Mouse (Mus musculus): ENCODE results near the gene Arid3a.

Gene Arid3a

DNA sequence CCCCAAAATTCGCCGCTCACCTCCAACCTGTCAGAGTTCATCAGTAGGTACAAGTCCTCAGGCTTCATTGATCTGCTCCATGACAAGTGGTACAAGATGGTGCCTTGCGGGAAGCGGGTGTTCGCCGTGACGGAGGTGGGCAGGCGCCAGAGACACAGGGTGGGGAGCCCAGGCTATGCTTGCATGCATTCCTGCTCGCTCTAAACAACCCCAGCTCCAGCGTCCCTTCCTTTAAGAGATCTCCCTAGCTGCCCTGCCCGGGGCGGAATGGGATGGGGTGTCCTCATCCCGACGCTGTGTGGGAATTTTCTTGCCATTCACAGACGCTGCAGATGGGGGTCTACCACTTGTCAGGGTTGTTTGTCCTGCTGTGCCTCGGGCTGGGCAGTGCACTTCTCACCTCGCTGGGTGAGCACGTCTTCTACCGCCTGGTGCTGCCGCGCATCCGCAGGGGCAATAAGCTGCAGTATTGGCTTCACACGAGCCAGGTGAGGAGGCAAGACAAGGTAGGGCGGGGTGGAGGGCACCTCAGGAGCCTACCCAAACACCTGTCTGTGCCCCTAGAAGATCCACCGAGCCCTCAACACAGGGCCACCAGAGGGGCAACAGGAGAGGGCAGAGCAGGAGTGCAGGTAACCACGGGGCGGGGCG lies 49.4 kb downstream of the Arid3a start:
- DNase-seq (ENCODE audit: low read depth, low spot score) = no peak

DNA sequence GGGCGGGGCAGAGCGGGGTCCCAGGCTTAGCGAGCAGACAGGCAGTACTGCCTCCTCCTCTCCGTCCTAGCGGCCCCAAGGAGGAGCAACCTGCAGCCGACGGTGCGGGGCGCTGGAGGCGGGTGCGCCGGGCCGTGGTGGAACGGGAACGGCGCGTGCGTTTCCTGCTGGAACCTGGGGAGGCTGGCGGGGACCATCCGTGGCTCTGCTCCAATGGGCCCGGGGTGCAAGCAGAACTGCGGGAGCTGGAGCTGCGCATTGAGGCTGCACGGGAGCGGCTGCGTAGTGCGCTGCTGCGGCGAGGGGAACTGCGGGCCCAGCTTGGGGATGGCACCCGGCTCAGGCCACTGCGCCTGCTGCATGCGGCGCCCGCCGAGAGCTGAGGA lies 49.9 kb downstream of the Arid3a start:
- no peak for DNase-seq (ENCODE audit: low read depth, low spot score)

DNA sequence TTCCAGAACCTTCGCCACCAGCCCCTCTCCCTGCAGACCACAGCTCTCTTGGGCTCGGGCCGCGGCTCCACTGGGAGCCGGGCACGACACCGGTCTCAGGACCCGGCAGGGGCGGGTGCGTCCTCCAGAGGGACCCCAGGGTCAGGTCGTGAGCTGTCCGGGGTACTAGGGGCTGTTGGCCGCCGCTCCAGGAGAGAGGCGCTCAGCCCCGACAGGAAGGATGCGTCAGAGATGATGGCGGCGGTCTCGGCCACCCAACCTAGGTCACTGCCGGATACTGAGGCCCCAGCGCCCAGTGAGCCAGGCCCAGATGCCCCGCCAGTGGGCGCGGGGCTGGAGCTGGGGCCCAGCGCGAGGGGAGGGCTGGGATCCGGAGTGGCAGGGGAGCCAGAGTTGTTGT lies 50.5 kb downstream of the Arid3a start:
- DNase-seq (ENCODE audit: low read depth, low spot score) = no peak

DNA sequence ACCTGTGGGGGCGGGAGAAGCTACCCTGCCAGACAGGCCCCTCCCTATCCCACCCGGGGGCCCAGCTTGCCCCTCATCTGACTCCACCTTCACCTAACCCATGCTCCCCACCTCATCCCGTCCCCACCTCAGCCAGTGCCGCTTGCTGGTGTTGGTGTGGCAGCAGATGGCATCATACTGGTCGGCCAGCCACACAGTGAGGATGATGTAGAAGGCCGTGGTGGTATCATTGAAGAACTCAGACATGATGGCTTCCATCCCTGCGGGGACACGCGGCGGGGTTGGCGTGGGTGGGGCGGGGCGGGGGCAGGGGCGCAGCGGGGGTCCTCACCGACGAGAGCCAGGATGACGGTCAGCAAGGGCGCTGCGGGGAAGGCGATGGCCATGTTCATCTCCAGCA lies 51.2 kb downstream of the Arid3a start:
- DNase-seq (ENCODE audit: low read depth, low spot score) = no peak

DNA sequence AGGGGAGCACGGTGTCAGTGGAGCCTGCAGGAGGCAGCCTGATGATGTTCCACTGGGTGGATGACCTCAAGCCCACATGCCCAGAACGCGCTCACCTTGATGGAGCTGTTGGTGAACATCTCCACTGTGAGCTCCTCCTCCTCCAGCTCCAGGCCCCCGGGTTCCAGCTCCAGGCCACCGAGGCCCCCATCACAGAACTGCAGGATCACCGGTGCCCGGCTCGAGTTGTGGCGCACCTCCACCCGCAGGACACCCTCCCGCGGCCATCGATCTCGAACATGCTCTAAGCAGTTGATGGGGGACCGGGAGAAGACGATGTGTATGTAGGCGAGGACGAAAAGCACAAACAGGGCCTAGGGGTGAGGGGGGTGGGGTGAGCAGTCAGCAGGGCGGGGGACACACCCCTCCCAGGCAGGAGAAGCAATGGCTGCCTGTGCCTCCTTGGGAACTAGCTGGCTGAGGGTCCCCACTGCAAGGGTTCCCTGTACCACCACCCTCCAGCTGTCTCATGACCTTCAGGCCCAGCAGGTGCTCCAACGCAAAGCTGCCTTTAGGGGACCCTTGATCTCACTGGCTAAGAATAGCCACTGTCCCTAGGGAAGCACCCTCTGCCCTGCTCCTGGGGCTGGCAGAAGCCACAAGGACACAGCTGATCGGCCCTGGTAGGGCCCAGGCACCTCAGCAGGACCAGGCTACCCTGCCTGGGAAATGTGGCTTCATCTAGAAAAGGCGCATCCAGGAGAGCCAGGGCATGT lies 52.7 kb downstream of the Arid3a start:
- no peak for DNase-seq (ENCODE audit: low read depth, low spot score)

DNA sequence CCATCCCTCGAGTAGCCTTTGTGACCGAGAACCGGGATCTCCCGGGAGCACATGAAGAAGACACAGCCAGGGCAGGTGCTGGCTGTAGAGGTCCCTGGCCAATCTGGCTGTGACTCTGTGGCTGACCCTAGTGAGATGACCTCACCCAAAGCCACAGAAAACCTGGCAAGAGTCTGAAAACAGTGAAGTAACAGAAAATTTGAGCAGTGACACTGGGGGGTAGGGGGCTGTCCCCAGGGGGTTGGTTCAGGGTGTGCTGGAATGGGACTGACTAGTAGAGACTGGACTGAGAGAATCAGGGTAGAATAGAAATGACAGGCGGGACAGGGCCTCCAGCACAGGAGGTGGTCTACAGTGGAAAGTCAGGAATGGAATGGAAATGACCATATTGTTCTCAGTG lies 56.4 kb downstream of the Arid3a start:
- peak; percentile 34 for DNase-seq (ENCODE audit: low read depth, low spot score)

DNA sequence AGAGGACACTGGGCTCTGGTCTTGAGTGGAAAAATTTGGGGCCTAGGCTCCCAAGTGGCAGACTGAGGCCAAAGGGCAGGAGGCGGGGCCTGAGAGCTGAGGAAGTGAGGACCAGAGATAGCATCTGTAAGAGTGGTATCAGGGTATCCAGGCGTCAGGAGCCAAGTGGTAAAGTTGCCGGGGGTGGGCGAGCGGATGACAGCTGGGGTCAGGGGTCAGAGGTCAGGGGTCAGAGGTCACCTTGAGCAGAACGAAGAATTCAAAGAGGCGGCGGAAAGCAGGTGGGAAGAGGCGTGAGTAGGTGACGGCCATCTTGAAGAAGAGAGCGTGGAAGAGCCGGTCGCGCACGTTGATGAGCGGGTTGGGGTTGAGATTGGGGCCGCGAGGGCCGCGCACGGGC lies 56.8 kb downstream of the Arid3a start:
- peak; percentile 87 for DNase-seq (ENCODE audit: low read depth, low spot score)

DNA sequence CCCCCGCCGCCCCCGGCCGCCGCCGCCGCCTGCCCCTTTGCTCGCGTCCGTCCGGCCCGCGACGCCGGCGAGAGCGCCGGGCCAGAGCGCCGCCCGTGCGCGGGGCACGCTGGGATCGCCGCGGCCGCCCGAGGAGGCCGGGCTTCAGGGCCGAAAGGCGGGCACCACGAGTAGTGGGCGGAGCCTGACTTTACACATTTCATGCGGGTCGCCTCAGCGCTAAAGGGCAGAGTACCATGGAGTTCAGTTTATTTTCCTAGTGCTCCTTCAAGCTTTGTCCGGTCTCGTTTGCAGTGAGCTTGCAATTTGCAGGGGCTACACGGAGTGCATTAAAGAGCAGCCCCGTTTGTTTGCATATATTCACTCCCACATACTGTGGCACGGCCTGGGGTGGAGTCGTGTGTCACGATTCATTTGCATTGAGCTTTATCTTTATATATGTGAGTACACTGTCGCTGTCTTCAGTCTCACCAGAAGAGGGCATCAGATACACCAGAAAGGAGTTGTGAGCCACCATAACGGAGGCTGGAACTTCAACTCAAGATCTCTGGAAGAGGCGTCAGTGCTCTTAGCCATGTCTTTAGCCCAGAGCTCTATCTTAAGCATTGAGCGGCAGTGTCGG lies 57.5 kb downstream of the Arid3a start, which contains the start of gene Tmem259:
Gene Tmem259, minus strand, starts transcription at position 136 of the 622 bp plus-strand sequence.
- peak; percentile 95 for DNase-seq (ENCODE audit: low read depth, low spot score)

DNA sequence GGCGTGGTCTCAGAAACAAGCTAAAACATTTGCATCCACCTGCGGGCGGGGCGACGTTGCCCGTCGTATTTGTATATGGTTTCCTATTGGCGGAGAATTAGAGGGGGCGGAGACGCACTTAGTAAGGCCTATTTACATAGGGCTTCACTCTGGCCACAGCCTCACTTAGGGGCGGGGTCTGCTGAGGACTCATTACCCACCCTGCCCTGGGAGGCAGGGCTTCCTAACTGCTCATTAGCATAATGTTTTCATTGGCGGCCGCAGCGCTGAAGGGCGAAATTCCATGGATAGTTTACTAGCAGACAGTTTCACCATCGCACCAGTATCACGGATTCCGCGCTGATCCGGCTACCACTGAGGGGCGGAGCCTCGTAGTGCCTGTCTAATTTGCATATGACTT lies 58.0 kb downstream of the Arid3a start:
- peak; percentile 99 for DNase-seq (ENCODE audit: low read depth, low spot score)

DNA sequence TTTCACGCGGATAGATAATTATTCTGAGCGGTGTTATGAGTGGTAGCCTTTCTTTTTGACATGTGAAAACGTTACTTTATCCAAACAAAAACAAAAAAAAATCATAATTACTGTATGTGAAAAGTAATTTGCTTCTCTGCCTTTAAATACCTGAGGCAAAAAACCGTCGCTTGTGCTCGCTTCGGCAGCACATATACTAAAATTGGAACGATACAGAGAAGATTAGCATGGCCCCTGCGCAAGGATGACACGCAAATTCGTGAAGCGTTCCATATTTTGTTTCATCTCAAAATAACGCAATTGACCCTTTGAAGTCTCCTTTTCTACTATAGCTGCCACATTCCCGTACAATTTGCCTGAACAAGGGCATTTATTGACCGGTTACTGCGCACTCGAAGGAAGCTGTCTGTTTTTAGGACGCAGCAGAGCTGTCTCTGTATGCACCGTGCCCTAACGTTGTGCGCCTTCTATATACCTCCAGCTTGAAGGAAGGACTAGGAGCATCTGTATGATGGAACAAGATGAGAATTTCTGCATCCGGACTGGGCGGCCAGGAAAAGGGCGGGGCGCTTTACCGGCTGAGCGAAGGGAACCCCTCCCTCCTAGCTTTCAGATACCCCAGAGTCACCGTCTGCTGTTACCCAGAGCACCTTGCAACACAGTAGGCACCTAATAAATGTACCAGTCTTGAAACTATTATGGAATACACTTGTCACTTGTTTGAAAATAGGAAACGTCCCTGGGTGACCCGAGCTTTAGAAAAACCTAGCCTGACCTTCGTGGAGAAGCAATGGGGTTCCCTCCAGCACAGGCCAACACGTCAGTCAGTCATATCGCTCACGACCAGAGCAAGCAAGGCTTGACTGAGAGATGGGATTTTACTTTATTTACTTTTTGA lies 58.7 kb downstream of the Arid3a start:
- peak; percentile 88 for DNase-seq (ENCODE audit: low read depth, low spot score)

DNA sequence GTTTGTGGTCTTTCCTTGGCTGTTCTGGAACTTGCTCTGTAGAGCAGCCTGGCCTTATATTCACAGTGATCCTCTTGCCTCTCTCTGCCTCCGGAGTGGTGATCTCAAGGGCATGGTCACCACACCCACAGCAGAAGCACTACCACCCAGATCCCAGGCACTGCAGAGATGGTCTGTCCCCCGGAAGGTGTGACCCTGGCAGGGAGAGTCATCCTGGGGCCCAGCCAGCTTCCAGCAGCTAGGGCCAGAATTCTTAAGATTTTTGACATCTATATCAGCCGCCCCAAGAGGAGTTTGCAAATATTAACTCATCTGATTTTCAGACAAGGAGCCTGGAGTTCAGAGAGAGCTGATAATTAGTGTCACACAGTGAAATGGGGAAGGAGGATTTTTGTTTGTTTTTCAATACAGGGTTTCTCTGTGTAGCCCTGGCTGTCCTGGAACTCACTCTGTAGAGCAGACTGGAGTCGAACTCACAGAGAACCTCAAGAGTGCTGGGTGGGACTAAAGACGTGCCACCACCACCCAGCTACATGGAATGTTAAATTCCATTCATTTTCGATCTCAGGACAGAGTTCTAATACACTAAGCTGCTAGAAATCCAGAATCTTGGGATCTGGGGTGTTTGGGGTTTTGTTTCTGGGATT lies 59.5 kb downstream of the Arid3a start:
- no peak for DNase-seq (ENCODE audit: low read depth, low spot score)

DNA sequence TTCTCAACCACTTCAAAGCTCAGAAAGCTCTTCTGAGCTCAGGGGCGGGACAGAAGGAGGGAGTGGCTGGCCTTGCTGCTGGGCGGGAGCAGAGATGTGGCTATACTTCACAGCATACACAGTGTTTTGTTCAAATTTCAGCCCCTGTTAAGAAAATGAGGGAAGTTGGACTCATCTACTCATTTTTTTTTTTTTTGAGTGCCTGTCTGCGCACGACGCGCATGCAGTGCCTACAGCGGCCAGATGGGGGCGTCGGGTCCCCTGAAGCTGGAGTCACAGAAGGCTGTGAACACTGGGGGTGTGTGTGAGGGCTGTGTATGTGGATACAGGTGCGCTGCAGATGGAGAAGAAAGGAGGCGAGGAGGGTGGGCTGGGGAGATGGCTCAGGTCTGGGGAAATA lies 60.1 kb downstream of the Arid3a start:
- DNase-seq (ENCODE audit: low read depth, low spot score) = peak; percentile 93

DNA sequence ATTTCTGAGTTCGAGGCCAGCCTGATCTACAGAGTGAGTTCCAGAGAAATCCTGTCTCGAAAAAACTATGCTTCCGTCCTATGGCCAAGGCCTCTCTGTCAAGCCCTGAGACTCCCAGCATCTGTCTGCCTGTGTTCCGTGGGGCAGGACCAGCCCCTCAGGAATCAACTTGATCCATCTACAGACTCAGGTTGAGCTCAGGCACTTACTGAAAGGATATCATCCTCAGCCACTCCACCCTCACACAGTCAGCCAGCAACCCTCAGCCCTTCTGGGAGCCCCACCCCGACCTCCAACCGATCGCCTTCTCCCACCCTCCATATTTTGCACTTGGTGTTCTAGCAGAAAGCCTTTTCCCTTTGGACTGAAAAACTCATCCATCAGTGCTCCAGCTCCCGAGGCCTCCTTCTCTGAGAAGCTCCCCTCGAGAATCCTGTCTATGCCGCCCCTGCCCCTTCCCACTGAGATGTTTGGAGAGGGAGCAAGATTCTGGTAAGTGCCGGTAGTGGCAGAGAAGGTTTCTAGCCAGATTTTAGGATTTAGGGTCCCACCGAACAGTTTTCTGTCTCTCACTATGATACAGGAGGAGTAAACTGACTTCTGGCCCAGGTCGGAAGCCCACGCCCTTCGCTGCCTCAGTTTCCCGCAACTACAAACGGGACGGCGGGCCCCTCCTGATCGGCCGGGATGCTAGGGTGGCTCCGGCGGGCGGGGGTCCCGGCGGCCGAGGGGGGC lies 61.1 kb downstream of the Arid3a start:
- DNase-seq (ENCODE audit: low read depth, low spot score) = peak; percentile 35

DNA sequence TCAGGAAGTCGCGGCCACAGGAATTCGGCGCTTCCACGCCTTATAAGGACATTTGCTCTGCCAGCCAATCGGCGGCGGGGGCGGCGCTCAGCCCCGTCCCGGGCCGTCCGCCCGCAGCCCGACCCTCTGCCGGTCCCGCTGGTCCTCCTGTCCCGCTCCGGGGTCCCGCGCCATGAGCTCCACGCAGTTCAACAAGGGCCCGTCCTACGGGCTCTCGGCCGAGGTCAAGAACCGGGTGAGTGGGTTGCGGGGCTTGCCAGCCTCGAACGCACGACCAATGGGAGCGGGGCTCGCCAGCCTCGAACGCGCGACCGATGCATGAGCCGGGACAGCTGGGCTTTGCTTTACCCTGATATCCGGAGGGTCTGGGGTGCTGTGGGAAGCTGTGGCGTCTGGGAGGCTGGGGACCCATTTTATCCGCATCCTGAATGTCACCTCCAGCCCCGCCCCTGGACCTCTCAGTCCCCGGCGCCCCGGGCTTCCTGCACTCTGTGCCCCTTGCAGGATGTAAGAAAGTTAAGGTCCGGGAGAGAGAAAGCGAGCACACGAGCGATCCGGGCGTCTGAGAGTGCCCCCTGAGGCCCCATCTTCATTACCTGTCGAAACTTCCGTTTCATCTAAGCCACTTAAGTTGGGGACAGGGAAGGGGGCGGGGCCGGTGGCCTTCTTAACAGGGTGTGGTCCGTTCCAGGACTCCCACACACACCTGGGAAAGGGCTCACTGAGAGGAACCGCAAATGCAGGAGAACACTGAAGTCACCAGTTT lies 61.8 kb downstream of the Arid3a start, which contains the start of gene Cnn2:
Gene Cnn2, plus strand, starts transcription at position 79 of the 766 bp plus-strand sequence.
- DNase-seq (ENCODE audit: low read depth, low spot score) = peak; percentile 73

DNA sequence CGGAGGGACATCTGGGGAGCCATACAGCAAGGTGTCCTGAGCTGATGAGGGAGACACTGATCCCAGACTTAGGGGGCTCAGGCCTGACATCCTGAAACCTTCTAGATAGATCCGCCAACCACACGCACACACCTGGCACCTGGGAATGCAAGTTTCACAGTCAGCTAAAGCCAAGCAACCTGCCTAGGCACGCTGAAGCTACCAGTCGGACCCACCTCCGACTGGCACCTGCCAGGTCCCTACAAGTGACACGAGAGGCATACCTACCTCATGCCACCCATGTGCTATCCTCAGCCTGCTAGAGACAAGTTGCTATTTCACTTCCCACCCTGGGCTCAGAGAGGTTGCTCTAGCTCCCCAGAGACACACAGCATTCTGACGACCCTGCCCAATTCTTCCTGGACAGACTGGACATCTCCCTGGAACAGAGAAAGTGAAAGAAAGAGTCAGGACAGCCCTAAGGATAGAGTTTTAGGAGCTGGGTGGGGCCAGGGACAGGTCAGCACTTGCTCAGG lies 62.5 kb downstream of the Arid3a start:
- DNase-seq (ENCODE audit: low read depth, low spot score) = no peak

DNA sequence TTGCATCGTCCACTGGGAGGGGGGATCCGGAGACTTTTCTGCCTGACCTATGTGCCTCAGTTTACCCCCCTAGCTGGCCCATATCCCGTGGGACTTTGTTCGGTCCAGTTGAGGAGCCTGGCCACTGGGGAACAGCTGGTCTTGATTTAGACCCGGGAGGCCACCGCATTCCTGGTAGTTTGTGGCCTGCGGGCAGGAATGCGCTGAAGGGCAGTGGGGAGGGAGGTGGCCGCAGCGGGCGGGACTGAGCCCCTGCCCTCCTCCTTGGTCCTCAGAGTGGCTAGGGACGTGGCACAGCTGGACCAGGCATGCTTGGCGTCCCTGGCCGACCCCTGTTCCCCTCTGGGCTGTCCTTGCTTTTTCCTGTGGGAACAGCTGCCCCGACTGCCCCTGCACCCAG lies 63.0 kb downstream of the Arid3a start:
- no peak for DNase-seq (ENCODE audit: low read depth, low spot score)

DNA sequence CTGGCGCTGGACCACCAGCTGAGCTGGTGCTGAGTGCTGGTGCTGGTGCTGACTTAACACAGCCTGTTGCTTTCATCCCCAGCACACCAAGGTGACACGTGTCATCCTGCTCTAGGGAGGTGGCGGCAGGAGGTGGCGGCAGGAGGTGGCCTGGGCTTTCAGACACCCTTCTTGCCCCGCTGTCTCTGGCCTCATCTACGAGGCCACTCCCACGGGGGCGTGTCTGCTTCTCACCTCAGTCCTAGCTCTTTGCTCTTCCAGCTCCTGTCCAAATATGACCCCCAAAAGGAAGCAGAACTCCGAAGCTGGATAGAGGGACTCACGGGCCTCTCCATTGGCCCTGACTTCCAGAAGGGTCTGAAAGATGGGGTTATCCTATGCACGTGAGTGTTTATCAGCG lies 64.3 kb downstream of the Arid3a start:
- DNase-seq (ENCODE audit: low read depth, low spot score) = peak; percentile 31

DNA sequence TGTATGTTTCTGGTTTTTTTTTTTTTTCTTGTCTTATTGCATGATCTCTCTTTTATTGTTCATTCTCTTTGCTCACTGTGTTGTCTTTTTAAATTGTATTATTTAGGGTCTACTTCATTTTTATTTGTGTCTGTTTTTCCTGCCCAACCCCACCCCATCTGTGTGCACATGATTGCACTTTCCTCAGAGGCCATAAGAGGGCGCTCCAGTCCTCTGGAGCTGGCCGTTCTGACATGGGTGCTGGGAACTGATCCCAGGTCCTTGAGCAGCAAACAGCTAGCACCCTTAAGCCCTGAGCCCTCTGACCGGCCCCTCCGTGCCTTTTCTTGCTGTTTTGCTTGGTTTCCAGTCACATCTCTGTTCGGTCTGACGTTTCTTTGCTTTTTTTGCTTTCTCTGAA lies 64.7 kb downstream of the Arid3a start:
- peak; percentile 36 for DNase-seq (ENCODE audit: low read depth, low spot score)

DNA sequence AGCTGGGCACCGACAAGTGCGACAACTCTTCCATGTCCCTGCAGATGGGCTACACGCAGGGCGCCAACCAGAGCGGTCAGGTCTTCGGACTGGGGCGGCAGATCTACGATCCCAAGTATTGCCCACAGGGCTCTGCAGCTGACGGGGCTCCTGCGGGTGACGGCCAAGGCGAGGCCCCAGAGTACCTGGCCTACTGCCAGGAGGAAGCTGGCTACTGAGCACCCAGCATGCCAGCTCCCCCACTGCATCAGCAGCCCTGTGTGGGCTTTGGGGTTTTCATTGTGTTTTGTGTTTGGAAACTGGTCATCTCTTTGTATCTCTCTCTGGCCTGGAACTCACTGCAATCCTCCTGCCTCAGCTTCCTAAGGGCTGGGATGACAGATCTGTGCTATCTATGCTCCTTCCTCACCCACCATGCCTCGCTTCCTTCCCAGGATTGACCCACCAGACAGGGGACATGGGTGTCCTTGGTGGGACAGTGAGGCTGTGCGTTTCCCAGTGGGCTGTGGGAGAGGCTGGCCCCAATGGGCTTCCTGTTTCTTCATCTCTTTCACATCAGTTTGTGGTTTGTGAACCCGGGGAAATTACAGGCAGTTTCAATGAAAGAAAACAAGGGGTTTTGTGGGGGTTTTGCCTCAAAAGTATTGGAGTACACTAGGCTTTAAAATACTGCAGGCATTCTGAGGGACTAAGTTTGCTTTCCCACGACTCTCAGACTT lies 67.7 kb downstream of the Arid3a start:
- DNase-seq (ENCODE audit: low read depth, low spot score) = peak; percentile 73

All from CD4-positive helper T cell, adult 2 months (primary cell).